Mouse (Mus musculus) stomach, postnatal 0 days (tissue): ENCODE data around the gene Lrwd1. TPM values are rescaled to one million over a fixed set of nuclear protein-coding genes. Genes with fewer than 3 reads are reported as not detected.
A peak's percentile ranks its signal among the peaks of the same experiment; 100 is the strongest.

Experiments used
- ATAC-seq: fragments of 200-750 bp; cut with Nextera tagmentation; 2 replicates; pipeline ENCODE4 v1.8.0; 2017; ENCODE audit not compliant: low FRiP score, low TSS enrichment
- DNase-seq: peaks from one replicate; pipeline ENCODE4 v3.0.0-alpha.2; 2016; ENCODE audit warnings: low spot score
- H3K27ac ChIP-seq: fragments of 300-500 bp; sonication (generic); replicated peaks from 2 replicates; pipeline ENCODE4 v1.5.1; 2014; ENCODE audit warnings: mild to moderate bottlenecking, control low read depth
- H3K27me3 ChIP-seq: fragments of 300-500 bp; sonication (generic); 2 replicates; pipeline ENCODE4 v1.6.1; 2014; ENCODE audit warnings: low read length; ENCODE audit not compliant: control insufficient read depth, insufficient read depth
- H3K36me3 ChIP-seq: fragments of 300-500 bp; sonication (generic); 2 replicates; pipeline ENCODE4 v1.6.1; 2014; ENCODE audit warnings: low read length, mixed read lengths; ENCODE audit not compliant: control insufficient read depth, insufficient read depth
- H3K4me1 ChIP-seq: fragments of 300-500 bp; sonication (generic); replicated peaks from 2 replicates; pipeline ENCODE4 v1.6.1; 2014; ENCODE audit warnings: antibody characterized with exemption; ENCODE audit not compliant: control insufficient read depth, insufficient read depth
- H3K4me2 ChIP-seq: fragments of 300-500 bp; sonication (generic); replicated peaks from 2 replicates; pipeline ENCODE4 v1.6.1; 2014; ENCODE audit warnings: low read depth, mild to moderate bottlenecking, control low read depth, moderate library complexity
- H3K4me3 ChIP-seq: fragments of 300-500 bp; sonication (generic); 2 replicates; pipeline ENCODE4 v1.5.1; 2014; ENCODE audit warnings: low read depth, low read length, control low read depth
- H3K9ac ChIP-seq: fragments of 300-500 bp; sonication (generic); 2 replicates; pipeline ENCODE4 v1.6.1; 2014; ENCODE audit warnings: mild to moderate bottlenecking, low read length, control low read depth, mixed read lengths
- H3K9me3 ChIP-seq: fragments of 300-500 bp; sonication (generic); 2 replicates; pipeline ENCODE4 v1.6.1; 2016; ENCODE audit warnings: low read length; ENCODE audit not compliant: control insufficient read depth
- CTCF ChIP-seq: IDR thresholded peaks from 2 replicates; pipeline ENCODE4 v1.5.1; 2016; ENCODE audit warnings: antibody characterized with exemption, low read depth, mild to moderate bottlenecking, moderate library complexity
- EP300 ChIP-seq: optimal IDR thresholded peaks from 2 replicates; pipeline ENCODE3; 2016; ENCODE audit warnings: antibody characterized with exemption
- WGBS: fragments of 180-500 bp; shearing (Covaris S2); extraction: QIAGEN DNeasy Blood & Tissue Kit; methylation state at CpG from one replicate; pipeline ENCODE4 v1.1.7; 2014; 5-methylcytosine and 5-hydroxymethylcytosine counted together
- polyA plus RNA-seq: library from polyadenylated mRNA; unstranded; fragments of >200 nt; fragmentation: Nextera tagmentation; extraction: Ambion mirVana; gene quantifications from 2 replicates; pipeline ENCODE4 v1.2.1, GENCODE M21; 2015

Lrwd1 gene
- polyA plus RNA-seq, 1 experiment from 2014 or later = 8.5 TPM

- Histone ChIP-seq H3K4me2 (peak overlapping the region; percentile 94), H3K4me1 (0 out of 2 replicates have a peak, but pooled peaks cover 2% of the 10 kb centered on the region), H3K27ac (no peak overlapping the region), H3K9me3 (no peaks in the 10 kb centered on the region), H3K36me3 (no peaks in the 10 kb centered on the region), H3K4me3 (peak overlapping the region; percentile 58), H3K27me3 (no peaks in the 10 kb centered on the region), H3K9ac (peak overlapping the region; percentile 50)
- 3% methylated on average over 23 of the region's 23 CpGs for WGBS
- DNase-seq (no peak), ATAC-seq (0 out of 2 replicates have a peak, but pooled peaks have one; percentile 3)
- TF ChIP-seq EP300 (no peak), CTCF (no peak; the same call in 1 of the 2 replicates)
Observed at GRCm38 (mm10) chr5:136084144-136084881, 51.6 kb downstream of the Lrwd1 start.

GRCm38 (mm10) chr5:136083669-136084107, 52.2 kb downstream of the Lrwd1 start, which contains the start of gene Rasa4:
Rasa4 (plus strand) TSS chr5:136083916.
- ATAC-seq = peak; percentile 98
- Histone ChIP-seq H3K4me3 (peak within 1 kb of the TSS; percentile 58), H3K4me1 (0 out of 2 replicates have a peak, but pooled peaks cover 2% of the 10 kb centered on the region), H3K36me3 (no peaks in the 10 kb centered on the region), H3K27me3 (no peaks in the 10 kb centered on the region), H3K27ac (no peak within 1 kb of the TSS), H3K9me3 (no peaks in the 10 kb centered on the region), H3K9ac (peak within 1 kb of the TSS; percentile 55), H3K4me2 (peak within 1 kb of the TSS; percentile 94)
- under 1% methylated on average over 20 of the region's 28 CpGs for whole genome bisulfite sequencing
- TF ChIP-seq EP300 = no peak
- peak; percentile 20; the same call in 1 of the 2 replicates for TF ChIP-seq CTCF
- peak; percentile 94 for DNase-seq

GRCm38 (mm10) chr5:136082345-136082744, 53.5 kb downstream of the Lrwd1 start:
- no peak for ATAC-seq
- WGBS = 87% methylated on average over 4 of the region's 4 CpGs
- 0 out of 2 replicates have a peak, but pooled peaks cover 2% of the 10 kb centered on the region for H3K4me1 ChIP-seq
- no peaks in the 10 kb centered on the region for H3K36me3 ChIP-seq
- no peak for TF ChIP-seq EP300
- peak; percentile 43 for TF ChIP-seq CTCF
- H3K27ac ChIP-seq = no peak overlapping the region
- no peak overlapping the region for H3K9ac ChIP-seq
- no peak for DNase-seq
- H3K4me2 ChIP-seq = no peak overlapping the region
- no peak overlapping the region for H3K4me3 ChIP-seq
- no peaks in the 10 kb centered on the region for H3K27me3 ChIP-seq
- H3K9me3 ChIP-seq = no peaks in the 10 kb centered on the region

DNA sequence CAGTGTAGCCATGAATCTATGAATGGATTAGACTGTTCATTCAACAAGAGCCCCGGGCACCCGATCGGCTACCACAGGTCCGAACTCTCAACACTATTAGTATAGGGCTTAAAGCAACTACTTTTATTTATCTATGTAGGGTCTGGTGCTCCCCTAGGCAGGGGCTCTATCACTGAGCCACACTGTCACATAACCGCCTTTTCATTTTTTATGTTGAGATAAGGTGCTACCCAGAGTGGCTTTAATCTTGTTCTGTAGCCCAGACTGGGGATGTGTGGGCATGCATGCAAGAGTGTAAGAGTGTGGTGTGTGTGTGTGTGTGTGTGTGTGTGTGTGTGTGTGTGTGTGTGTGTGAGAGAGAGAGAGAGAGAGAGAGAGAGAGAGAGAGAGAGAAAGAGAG, 57.7 kb downstream of the Lrwd1 start:
- Histone ChIP-seq H3K4me2 (no peak overlapping the region), H3K36me3 (no peaks in the 10 kb centered on the region), H3K9ac (no peak overlapping the region), H3K27ac (no peak overlapping the region), H3K9me3 (no peaks in the 10 kb centered on the region), H3K27me3 (no peaks in the 10 kb centered on the region), H3K4me1 (no peaks in the 10 kb centered on the region), H3K4me3 (no peak overlapping the region)
- WGBS = 95% methylated on average over 5 of the region's 5 CpGs
- ATAC-seq (no peak), DNase-seq (no peak)
- no peak for TF ChIP-seq CTCF
- TF ChIP-seq EP300 = no peak

DNA sequence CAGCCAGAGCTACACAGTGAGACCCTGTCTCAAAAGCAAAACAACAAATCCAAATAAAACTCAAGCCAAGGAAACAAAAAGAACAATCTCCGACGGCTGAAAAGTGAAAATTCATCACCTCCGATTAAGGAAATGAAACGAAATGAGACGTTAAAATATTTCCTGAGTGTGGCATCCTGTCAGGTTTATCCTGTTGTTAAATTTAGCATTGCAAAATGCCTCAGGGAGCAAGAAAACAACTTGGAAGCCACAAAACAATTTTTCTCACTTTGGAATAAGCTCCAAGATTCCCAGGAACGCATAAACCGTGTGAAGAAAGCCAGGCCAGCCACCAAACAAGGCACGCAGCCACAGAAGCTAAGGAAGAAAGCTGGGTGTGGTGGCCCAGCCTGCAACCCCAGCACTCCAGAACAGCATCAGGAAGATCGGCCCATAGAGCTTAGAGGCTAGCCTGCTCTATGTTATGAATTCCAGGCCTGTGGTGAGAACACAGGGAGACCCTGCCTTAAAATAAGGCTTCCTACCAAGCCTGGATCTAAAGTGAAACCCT, 58.8 kb downstream of the Lrwd1 start:
- TF ChIP-seq EP300 (no peak), CTCF (no peak)
- Histone ChIP-seq H3K27me3 (no peaks in the 10 kb centered on the region), H3K4me3 (no peak overlapping the region), H3K36me3 (no peaks in the 10 kb centered on the region), H3K27ac (peak overlapping the region; percentile 13; the same call in 1 of the 2 replicates), H3K9me3 (no peaks in the 10 kb centered on the region), H3K4me1 (no peaks in the 10 kb centered on the region), H3K9ac (0 out of 2 replicates have a peak overlapping the region, but pooled peaks have one; percentile 8), H3K4me2 (no peak overlapping the region)
- no peak for ATAC-seq
- no peak for DNase-seq
- 62% methylated on average over 9 of the region's 9 CpGs for WGBS

DNA sequence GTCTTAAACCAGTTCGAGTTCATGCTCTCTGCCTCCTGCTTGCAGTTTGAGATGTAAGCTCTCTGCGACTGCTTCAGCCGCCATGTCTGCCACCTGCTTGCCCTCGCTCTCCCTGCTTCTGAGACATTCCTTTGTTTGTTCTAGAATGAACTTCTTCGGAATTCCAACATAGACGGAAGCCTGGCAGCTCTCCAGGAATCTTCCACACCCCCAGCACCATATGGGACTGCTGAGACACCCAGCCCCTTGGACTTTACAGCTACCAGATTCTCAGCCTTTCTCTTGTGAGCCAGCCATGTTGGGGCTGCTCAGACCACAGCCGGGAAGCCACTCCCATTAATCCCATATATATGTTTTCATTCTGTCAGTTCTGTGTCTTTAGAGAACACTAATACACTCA, 59.6 kb downstream of the Lrwd1 start:
- Histone ChIP-seq H3K36me3 (no peaks in the 10 kb centered on the region), H3K27me3 (no peaks in the 10 kb centered on the region), H3K4me1 (no peaks in the 10 kb centered on the region), H3K4me2 (no peak overlapping the region), H3K27ac (0 out of 2 replicates have a peak overlapping the region, but pooled peaks have one; percentile 13), H3K4me3 (no peak overlapping the region), H3K9ac (no peak overlapping the region), H3K9me3 (no peaks in the 10 kb centered on the region)
- ATAC-seq (peak; percentile 31; the same call in 1 of the 2 replicates), DNase-seq (no peak)
- WGBS = 22% methylated on average over 7 of the region's 7 CpGs
- TF ChIP-seq CTCF = no peak
- no peak for TF ChIP-seq EP300
